Mouse (Mus musculus) urinary bladder, postnatal 4 days (tissue): ENCODE results near the gene Als2.

ENCODE experiments used
- DNase-seq, 2 experiments: peaks; one replicate each; pipeline ENCODE4 v3.0.0; 2021 to 2022; ENCODE audit warnings: low spot score in 2 of 2

Gene Als2

DNA sequence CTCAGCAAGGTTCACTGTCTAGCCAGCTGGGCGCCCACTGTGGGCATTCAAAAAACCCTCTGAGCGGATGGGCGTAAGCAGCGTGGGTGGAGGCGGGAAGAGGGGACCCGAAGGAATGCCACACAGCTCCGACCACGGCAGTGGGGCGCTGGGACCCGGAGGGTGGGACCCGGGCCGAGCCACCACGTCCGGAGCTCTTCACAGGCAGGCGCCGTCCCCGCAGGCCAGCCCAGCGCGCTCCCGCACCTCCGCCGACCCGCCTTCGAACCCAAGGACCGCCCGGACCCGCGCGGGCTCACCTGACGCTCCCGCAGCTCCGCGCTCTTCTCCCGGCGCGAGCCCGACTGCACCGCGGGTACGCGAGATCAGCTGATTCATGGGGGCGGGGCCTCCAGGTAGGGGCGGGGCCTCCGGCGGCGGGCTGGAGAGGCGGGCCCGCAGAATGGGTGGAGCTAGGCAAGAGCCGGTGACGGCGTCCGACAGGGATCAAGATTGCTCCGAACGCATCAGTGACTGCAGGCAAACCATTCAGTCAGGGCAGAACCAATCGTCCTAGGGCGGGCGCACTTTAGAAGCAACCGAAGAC, at the start of gene Als2:
Als2 (minus strand) TSS at position 376 of the 586 bp plus-strand sequence.
- DNase-seq: peak; percentile 97 to 99

DNA sequence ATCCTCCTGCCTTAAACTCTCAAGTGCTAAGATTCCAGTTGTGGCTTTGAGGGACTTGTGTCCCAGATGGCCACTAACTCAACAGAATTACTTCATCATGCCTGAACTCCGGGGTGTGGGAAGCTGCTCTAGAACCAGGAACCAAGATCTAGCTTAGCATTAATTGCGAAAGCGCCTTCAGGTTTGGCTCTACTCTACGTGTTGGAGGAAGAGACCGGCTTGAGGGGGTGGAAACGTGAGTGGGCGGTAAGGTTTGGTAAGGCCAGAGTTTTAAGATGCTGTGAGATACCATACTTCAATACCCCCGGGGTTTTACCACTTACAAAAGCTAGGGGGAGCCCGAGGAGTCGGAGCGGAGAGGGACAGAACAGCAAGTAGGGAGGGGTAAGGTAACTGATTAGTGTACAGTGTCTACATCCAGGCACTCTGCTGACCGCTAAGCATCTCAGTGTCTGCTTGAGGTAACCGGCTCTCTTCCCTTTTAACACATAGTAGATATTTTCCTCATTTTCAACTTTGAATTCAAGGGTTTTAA, 49.4 kb upstream of the Als2 start:
- no peak for DNase-seq

DNA sequence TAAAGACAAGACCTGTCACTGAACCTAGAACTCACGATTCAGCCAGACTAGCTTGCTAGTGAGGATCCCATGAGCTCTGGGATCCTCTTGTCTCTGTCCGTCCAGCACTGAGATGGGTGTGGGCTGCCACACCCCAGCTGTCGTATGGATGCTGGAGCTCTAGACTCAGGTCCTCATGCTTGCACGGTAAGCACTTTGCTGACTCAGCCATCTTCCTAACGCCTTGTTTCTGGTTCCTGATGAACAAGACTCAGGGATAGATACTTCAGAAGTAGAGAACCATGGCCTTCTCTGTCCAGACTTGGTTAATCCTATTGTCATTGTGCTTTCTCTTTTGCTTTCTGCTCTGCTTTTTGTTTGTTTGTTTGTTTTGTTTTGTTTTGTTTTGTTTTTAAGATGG, 48.8 kb upstream of the Als2 start:
- no peak for DNase-seq

DNA sequence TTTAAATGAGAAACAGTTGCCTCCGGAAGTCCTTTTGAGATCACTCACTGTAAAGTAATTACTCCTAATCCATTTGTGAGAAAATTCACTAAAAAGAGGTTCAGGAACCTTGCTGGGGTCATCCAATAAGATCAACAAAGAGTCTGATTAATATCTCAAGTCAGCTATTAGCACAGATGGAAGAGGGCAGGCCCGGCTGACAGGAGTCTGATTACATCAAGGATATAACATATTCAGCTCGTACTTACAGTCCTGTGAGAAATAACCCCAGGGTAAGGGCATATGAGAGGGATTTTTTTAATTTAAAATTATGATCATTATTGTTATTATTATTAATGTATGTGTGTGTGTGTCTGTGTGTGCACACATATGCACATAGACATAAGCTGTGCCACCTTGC, 35.2 kb upstream of the Als2 start:
- DNase-seq: no peak

DNA sequence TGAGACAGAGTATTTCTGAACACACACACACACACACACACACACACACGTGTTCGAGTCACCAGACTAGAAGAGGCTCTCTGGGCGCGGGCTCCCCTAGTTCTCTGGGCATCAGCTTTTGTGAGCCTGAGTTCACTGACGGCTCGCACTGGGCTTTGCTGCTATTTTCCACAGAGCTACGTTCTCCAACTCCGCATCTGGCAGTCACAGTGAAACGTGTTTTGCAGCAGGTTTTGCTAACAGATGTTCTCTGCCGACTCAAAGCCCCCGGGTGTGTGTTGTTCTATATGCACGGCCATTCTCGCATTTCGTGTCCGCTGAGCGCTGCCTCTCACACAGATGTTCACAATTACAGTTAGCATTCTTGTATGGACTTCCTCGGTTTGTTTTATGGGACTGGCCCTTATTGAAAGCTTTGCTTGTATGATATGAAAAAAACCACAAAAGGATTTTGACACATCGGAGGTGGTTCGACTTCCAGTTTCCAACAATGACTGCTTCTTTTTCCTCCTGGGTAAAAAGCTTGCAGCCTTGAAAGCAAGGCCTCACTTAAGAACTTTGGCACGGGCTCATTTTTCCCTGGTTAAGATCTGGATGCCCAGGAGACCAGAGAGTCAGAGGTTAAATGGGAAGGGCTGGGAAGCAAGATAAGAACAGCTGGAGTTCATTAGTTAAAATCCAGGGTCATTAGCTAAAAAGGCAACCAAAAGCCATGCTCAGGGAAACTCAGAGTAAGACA, 33.1 kb upstream of the Als2 start:
- DNase-seq: no peak

DNA sequence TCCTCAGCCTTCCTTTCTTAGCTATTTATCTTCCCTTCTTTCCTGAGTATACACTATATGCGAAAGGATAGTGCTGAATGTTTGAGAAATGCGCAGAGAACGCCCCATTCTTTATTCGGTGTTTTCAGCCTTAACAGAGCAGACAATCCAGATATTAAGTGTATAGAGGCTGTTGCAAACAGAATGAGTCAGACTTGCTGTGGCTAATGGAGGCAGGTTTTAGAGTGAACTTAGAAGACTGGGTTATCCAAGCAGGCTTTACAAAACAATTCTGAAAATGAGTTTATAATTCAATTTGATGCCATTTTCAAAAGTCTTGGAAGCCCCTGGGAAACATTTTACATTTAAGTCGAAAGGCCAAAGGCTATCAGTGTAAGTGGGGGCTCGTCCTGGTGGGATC, 32.4 kb upstream of the Als2 start:
- DNase-seq: no peak

DNA sequence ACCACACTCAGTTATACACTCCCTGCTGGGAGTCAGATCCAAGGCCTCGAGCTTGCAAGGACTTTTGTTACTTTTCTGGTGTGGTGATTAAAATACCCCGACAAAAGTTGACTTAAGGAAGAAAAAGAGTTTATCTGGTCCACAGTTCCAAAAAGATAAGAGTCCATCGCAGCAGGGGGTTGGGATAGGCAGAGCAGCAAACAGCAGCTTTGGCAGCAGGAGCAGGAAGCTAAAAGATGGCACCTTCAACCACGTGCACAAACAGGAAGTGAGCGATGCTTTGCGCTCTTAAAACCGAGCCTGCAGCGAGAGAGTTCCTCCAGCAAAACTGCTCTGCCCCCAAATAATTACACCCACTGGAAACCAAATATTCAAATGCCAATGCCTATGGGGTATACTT, 31.9 kb upstream of the Als2 start:
- DNase-seq: no peak

DNA sequence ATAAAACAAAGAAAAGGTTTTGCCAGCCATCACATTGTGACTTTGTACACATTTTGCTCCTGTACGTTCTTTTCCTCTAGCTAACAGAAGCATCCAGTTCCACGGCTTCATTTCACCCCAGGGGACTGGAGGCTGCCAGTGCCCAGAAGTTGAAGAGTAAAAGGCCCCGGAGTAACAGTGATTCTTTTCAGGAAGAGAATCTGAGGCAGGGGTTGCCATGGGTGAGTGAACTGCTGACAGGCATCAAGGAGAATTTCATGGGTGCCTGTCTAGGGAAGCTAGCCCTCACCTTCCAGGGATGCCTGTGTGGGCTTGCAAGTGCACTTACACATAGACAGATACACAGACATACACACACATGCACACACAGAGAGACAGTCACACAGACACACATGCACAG, 20.7 kb upstream of the Als2 start:
- no peak for DNase-seq

DNA sequence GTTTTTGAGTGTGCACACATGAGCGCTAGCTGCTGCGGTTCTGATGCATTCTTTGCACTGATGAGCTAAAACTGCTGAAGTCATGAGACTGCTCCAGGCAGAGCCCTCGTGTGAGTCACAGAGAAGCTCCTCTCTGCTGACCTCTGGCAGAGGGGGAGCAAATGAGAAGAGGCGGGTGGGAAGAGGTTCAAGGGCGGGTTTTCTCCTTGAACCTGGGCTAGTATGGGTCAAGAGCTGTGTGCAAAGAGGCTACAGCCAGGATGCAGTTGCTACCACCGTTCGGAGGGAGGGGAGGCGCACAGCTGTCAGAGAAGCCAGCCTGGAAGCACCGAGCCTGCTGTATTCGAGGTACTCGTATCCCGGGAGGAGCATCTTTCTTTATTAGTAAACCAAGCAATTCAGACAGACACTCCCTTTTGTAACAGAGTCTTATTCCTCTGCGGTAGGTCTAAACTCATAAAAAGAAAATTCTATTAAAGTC, 19.8 kb upstream of the Als2 start, which contains the start of gene Cdk15:
Cdk15 (plus strand) TSS at position 156 of the 481 bp plus-strand sequence.
- DNase-seq: peak; percentile 25 to 56

DNA sequence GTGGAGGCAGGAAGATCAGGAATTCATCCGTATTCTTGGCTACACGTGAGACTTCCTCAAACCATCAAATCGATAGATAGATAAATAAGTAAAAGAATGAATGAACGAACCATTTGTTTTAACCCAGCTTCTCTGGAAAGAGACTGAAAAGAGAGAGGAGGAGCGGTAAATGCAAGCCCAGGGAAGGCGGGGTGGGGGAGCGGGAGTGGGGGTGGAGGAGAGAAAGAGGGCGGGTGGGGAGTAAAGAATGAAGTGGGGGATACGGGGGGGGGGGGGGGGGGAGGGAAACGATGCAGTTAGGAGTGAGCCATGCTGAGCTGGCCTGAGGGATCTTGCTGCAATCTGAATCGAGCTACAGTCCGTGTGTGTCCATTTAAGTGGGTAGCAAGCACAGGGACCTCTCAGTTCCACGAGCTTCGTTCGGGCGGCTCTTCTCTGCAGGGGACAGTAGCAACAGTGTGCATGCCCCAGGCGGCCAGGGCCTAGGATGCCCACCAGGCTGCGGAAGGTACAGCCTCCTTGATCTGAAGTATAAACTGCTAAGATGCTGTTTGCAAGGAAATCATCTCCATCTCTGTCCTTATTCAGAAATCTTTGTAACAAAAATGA, 16.4 kb upstream of the Als2 start:
- no peak for DNase-seq

DNA sequence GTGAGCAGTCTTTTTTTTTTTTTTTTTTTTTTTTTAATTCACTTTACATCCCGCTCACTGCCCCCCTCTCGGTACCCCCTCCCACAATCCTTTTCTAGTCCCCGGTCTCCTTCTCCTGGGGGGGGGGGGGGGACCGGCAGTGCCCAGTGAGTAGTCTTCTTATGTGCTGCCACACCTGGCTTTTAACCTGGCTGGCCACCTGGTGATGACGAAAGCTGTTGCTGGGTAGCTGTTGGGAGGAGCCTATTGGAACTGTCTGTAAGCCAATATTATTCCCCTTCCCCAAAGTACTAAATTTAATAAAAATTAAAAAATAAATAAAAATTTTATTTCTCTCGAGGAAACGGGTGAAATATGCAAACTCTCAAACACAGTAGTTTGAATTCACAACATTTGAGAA, 15.7 kb upstream of the Als2 start:
- DNase-seq: no peak

DNA sequence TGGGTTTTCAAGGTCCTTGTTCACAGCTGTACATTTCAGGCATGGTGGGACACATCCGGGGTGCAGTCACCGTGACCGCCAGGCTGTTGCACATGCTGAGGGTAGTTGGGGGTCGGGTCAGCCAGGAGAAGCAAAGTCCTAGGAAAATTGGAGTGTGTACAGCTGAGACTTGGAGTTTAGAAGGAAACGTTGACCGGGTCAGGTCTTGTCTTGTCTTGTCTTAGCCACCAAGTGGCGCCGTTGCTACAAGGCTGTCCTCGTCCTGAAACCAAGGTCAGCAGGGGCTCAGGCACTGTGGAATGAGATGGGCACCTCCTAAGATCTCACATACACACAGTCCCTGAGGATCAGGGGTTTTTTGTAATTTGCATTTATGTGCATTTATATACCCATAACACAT, 10.6 kb upstream of the Als2 start:
- peak; percentile 35 to 69 for DNase-seq

DNA sequence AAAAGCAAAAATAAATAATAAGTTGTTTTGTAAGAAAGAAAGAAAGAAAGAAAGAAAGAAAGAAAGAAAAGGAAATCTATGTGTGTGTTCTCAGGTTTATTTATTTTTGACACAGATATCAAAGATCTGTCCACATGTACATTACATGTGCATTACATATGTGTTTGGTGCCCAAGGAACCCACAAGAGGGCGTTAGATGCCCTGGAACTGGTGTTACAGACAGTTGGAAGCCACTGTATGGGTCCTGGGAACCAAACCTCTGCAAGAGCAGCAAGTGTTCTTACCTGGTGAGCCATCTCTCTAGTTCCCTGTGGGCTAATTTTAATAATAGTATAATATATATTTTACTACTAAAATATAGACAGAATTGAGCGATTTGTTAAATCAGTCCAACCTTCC, 6.7 kb upstream of the Als2 start:
- no peak for DNase-seq

DNA sequence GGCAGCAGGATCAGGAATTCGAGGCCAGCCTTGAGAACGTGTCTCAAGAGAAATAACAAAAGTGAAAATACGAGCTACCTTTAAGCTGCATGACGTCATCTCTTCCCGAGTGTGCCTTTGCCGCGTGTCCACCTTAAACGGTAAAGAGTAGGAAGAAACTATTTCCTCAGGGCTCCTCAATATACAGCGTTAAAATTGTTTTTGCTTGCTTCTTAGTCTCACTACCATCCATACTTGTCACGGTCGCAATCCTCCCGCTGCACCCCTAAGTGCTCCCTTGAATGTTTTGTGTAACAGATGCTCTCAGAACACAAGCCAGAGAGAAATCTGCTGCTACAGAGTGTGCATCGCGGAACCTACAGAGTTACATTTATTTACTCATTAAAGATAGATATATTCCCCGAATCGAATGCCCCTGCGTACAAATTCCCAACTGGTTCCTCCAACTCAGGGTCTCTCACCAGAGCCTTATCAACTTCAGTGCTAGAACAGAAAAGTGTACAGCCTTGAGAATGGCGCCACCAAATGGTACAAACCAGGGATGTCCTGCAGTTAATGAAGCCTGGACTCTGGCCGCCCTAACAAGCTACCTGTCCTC, 682 bp upstream of the Als2 start:
- peak; percentile 34 to 63 for DNase-seq

DNA sequence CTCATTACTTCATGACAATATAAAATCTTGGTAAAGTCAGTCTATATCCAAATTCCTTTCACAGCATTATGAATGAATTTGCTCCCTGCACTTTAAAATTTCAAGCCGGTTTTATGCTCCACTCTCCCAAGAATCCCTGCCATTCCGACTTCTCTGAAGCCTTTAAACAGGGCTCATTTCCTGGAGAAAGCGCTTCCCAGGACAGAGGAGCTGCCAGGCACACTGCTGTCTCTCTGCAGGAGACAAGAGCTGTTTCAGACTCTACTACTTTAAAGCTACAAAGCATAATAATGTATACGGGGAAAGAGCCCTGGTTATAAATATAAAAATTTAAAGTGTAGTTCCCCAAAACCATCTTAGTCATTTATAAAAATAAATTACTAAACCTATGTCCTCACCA, 7.8 kb downstream of the Als2 start:
- DNase-seq: no peak

DNA sequence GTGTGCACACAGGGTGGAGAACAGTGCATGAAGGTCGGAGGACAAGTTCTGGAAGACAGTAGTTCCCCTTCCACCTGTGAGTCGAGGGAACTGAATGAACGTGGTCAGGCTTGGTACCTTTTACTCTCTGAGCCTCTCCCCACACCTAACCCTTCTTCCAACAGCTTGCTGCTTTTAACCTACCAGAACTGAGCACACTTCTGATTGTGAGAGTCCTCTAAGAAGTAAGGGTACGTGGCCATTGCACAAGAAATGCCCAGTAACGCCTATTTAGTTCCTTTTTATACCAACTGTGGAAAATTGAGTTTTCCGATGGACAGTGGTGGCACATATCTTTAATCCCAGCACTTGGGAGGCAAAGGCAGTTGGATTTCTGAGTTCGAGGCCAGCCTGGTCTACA, 8.5 kb downstream of the Als2 start:
- no peak for DNase-seq

DNA sequence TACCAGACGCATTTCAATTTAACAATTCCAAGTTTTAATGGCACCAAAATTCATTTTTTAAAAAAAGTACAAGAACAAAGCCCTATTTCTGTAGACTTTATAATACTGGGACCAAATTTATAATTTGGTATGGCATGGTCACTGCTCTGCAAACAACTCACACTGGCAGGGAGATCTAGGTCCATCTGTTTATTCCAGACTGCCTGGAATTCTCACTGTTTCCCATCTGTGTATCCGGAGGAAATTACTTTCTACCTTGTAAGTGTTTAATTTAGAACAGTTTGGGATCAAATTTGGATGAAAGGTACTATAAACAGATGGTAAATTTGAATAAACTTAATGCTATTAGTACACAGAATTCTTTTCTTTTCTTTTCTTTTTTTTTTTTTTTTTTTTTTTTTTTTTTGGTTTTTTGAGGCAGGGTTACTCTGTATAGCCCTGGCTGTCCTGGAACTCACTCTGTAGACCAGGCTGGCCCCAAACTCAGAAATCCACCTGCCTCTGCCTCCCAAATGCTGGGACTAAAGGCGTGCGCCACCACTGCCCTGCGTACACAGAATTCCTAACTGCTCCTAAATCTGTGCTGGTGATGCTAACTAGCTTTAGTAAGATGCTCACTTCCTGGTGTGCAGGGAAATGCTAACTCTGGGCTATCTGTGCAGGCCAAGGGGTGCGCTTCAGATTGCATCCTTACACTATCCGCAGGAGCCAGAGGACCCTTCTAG, 14.8 kb downstream of the Als2 start:
- no peak for DNase-seq

DNA sequence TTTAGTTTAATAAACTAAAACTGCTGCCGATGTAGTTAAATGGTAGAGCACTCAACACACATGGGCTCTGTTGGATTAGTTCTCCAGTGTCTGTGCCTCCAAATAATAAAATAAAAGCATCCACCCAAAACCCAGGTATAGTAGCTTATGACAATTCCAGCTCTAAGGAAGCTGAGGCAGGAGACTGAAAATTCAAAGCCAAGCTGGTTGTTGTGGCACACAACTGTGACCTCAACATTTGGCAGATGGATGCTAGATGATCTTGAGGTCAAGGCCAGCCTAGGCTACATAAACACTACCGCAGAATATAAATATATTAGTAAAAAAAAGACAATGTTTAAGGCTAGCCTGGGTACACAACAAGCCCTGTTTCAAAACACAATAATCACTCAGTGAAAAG, 15.4 kb downstream of the Als2 start:
- DNase-seq: no peak

DNA sequence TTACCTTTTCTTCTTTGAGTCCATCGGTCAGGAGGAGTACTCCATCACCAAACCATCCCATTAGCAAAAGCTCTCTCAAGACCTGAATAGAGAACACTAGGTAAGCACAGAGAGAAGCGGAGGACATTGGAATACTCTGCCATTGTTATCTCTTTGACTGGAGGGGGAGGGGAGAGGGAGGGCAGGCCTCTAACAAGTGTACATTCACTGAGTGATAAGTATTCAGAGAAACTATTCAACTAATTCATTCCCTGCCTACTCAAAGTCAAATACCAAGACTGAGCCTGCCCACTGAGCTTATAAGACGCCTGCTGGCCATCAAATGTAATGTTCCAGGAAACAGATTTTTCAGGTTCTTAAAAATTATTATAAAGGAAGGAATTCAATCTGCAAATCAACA, 16.7 kb downstream of the Als2 start:
- no peak for DNase-seq

DNA sequence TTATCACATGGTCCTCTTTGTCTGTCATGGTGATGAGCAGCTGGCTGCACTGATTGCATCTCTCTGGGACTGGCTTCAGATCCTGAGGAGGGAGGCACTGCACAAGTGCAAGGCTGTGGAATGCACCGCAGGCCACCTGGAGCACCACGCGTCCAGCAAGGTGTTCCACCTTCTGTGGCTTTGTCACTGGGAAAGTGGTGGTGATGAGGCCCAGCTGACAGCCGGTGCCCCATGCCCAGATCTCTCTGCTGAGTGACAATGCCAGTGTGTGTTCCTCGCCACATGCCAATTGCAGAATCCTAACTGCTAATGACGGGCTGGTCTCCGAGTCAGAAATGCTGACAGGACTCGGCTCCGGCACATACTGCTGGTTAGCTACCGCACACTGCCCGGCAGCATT, 21.6 kb downstream of the Als2 start:
- DNase-seq: no peak

DNA sequence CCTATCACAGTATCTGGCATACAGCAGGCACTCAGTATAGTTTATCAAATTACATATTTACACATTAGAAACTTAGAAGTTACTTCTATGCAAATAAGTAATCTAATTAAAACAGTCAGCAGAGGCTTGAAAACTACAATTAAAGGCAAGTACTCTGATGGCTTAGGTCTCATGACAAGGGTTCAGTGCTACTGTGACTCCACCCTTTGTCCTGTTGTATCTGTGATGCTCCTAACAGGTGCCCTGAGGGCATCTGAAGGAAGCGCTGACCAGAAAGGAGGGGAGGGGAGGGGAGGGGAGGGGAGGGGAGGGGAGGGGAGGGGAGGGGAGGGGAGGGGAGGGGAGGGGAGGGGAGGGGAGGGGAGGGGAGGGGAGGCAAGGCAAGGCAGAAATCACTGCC, 24.1 kb downstream of the Als2 start:
- no peak for DNase-seq
